Mouse (Mus musculus): ENCODE data around the gene Mapk8. TPM values are rescaled to one million over a fixed set of nuclear protein-coding genes. Genes with fewer than 3 reads are reported as not detected.

Mapk8 gene
- 9.7 and 12.0 TPM in 2 replicates for polyA plus RNA-seq (2015; fragmentation: Nextera tagmentation; extraction: Ambion mirVana)

GRCm38 (mm10) chr14:33447027-33447569 lies at the start of gene Mapk8:
Gene Mapk8, minus strand, starts transcription at chr14:33447158.
- H3K27ac ChIP-seq = peak within 1 kb of the TSS; percentile 92
- peak; percentile 98 for ATAC-seq (replicated peaks; ENCODE audit: insufficient number of reproducible peaks, insufficient read depth, low FRiP score, low read depth)
- H3K27me3 ChIP-seq = peaks cover 4% of the 10 kb centered on the region; the same call in 1 of the 2 replicates
- no peaks in the 10 kb centered on the region for H3K9me3 ChIP-seq (replicated peaks)
- peak within 1 kb of the TSS; percentile 95 for H3K4me3 ChIP-seq
- WGBS = under 1% methylated on average over 68 of the region's 70 CpGs
- peak within 1 kb of the TSS; percentile 95 for H3K9ac ChIP-seq
- no peaks in the 10 kb centered on the region for H3K36me3 ChIP-seq
- peaks cover 15% of the 10 kb centered on the region for H3K4me1 ChIP-seq (replicated peaks)
- peak within 1 kb of the TSS; percentile 61 for H3K4me2 ChIP-seq

DNA sequence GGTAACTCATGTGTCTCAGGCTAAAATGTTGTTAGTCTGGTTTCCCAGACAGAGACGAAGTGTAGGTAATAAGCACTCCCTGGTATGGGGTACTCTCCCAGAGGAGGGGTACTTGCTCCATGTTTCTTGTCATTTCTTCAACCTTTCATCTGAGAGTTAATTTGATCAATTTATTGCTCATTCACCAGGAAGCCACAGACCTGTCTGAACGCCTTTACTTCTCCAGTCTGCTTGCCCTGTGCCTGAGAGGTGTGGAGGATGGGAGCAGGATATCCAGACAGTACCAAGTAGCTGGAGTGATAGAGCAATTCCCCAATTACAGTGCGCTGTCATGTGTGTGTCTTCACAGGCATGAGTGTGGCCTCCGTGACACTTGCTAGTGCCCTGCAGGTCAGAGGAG lies 48.3 kb upstream of the Mapk8 start:
- Histone ChIP-seq H3K27ac (no peak overlapping the region), H3K4me3 (no peak overlapping the region), H3K4me1 (replicated peaks) (peaks cover 12% of the 10 kb centered on the region; the same call in 1 of the 2 replicates), H3K4me2 (no peak overlapping the region), H3K9me3 (replicated peaks) (no peaks in the 10 kb centered on the region), H3K9ac (no peak overlapping the region), H3K27me3 (0 out of 2 replicates have a peak, but pooled peaks cover 5% of the 10 kb centered on the region), H3K36me3 (no peaks in the 10 kb centered on the region)
- ATAC-seq (replicated peaks; ENCODE audit: insufficient number of reproducible peaks, insufficient read depth, low FRiP score, low read depth) = no peak
- 78% methylated on average over 4 of the region's 4 CpGs for WGBS

DNA sequence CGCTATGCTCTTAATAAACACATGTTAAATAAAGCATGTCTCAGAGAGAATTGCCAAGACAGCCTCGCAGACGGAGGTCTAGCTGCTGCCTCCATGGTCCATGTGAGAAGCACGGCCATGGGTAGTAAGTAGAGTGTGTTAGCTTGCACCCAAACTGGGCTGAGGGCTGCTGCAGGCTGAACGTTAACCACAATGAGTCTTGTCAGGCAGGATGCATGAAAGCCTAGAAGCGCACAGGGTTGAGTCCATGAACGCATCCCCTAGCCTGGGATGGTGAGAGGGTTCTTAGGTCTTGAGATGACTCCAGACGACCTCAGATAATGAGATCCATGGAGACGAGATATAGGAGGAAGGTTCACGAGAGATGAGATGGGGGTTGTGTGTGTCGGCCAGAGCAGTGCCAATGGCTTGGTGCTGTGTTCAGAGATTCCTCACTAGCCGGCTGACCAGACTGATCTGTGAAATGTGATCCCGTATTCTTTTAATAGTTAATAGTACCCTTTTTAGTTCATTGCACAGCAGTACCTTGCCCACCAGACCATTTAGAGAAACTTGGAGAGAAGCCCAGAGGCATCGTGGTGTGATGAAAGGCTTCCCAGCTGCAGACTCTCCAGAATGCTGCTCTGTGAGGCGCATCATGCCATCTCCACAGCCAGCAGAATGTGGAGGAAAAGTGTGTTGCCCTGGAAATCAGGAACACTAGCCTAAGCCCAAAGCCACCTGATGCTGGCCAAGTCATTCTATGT lies 41.0 kb upstream of the Mapk8 start:
- no peak overlapping the region for H3K27ac ChIP-seq
- H3K4me3 ChIP-seq = no peak overlapping the region
- H3K9ac ChIP-seq = no peak overlapping the region
- no peaks in the 10 kb centered on the region for H3K9me3 ChIP-seq (replicated peaks)
- peaks cover 11% of the 10 kb centered on the region for H3K4me1 ChIP-seq (replicated peaks)
- H3K4me2 ChIP-seq = 0 out of 2 replicates have a peak overlapping the region, but pooled peaks have one; percentile 0
- ATAC-seq (replicated peaks; ENCODE audit: insufficient number of reproducible peaks, insufficient read depth, low FRiP score, low read depth) = 0 out of 2 replicates have a peak, but pooled peaks have one; percentile 66
- WGBS = 27% methylated on average over 15 of the region's 15 CpGs
- H3K36me3 ChIP-seq = no peaks in the 10 kb centered on the region
- H3K27me3 ChIP-seq = no peaks in the 10 kb centered on the region

DNA sequence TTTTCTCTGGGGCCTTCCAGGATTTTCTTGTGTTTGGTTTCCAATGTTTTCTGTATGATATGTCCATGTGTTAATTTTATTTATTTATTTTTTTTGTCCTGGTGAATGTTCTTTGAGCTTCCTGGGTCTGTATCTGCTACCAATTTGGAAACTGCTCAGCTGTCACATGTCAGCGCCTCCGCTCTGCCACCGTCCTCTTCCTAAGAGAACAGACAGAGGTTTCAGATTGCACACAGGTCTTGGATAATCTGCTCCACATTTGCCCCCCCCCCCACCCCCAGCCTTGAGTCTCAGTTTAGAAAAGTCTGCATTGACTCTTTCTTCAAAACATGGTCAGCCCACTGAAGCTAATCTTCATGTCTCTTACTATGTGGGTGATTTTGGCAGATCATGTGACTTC lies 35.0 kb upstream of the Mapk8 start:
- Histone ChIP-seq H3K9ac (no peak overlapping the region), H3K4me3 (no peak overlapping the region), H3K27ac (no peak overlapping the region), H3K4me2 (no peak overlapping the region), H3K4me1 (replicated peaks) (no peaks in the 10 kb centered on the region), H3K27me3 (no peaks in the 10 kb centered on the region), H3K36me3 (no peaks in the 10 kb centered on the region), H3K9me3 (replicated peaks) (no peaks in the 10 kb centered on the region)
- no peak for ATAC-seq (replicated peaks; ENCODE audit: insufficient number of reproducible peaks, insufficient read depth, low FRiP score, low read depth)
- 36% methylated on average over 3 of the region's 3 CpGs for WGBS

GRCm38 (mm10) chr14:33476094-33476760 lies 29.3 kb upstream of the Mapk8 start:
- no peak overlapping the region for H3K4me2 ChIP-seq
- WGBS = 7% methylated on average over 3 of the region's 3 CpGs
- no peak overlapping the region for H3K27ac ChIP-seq
- no peaks in the 10 kb centered on the region for H3K27me3 ChIP-seq
- H3K9ac ChIP-seq = no peak overlapping the region
- no peak overlapping the region for H3K4me3 ChIP-seq
- no peaks in the 10 kb centered on the region for H3K36me3 ChIP-seq
- peaks cover 3% of the 10 kb centered on the region; the same call in 1 of the 2 replicates for H3K4me1 ChIP-seq (replicated peaks)
- ATAC-seq (replicated peaks; ENCODE audit: insufficient number of reproducible peaks, insufficient read depth, low FRiP score, low read depth) = no peak
- no peaks in the 10 kb centered on the region for H3K9me3 ChIP-seq (replicated peaks)

DNA sequence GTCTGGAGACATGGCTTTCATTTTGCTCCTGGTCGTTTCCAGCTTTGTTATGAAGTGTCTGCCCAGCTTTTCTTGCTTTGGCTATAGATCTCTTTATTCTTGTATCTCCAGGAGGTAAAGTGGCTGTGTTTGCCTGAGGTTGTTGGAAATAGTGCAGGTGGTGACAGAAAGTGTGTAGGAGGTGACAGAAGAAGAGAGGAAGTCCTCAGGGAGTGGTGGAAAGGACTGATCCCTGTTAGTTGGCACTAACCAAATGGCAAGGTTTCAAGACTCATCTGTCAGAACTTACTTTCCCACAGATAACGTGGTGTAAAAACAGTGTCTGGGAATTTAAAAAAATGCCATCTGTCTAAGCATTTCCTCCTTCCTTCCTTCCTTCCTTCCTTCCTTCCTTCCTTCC lies 27.5 kb upstream of the Mapk8 start:
- H3K9ac ChIP-seq = no peak overlapping the region
- no peaks in the 10 kb centered on the region for H3K27me3 ChIP-seq
- 39% methylated on average over 2 of the region's 2 CpGs for WGBS
- H3K9me3 ChIP-seq (replicated peaks) = no peaks in the 10 kb centered on the region
- H3K4me2 ChIP-seq = no peak overlapping the region
- no peak overlapping the region for H3K4me3 ChIP-seq
- ATAC-seq (replicated peaks; ENCODE audit: insufficient number of reproducible peaks, insufficient read depth, low FRiP score, low read depth) = no peak
- peaks cover 3% of the 10 kb centered on the region; the same call in 1 of the 2 replicates for H3K4me1 ChIP-seq (replicated peaks)
- no peaks in the 10 kb centered on the region for H3K36me3 ChIP-seq
- H3K27ac ChIP-seq = no peak overlapping the region

- Histone ChIP-seq H3K27ac (no peak within 1 kb of the TSS), H3K4me2 (no peak within 1 kb of the TSS), H3K4me1 (replicated peaks) (peaks cover 2% of the 10 kb centered on the region; the same call in 1 of the 2 replicates), H3K9me3 (replicated peaks) (no peaks in the 10 kb centered on the region), H3K4me3 (no peak within 1 kb of the TSS), H3K9ac (no peak within 1 kb of the TSS), H3K36me3 (no peaks in the 10 kb centered on the region), H3K27me3 (no peaks in the 10 kb centered on the region)
- 31% methylated on average over 3 of the region's 3 CpGs for WGBS
- no peak for ATAC-seq (replicated peaks; ENCODE audit: insufficient number of reproducible peaks, insufficient read depth, low FRiP score, low read depth)
These were observed 24.4 kb upstream of the Mapk8 start, which contains the start of gene Frmpd2 for GRCm38 (mm10) chr14:33471331-33471730. Gene Frmpd2, plus strand, starts transcription at chr14:33471696.

DNA sequence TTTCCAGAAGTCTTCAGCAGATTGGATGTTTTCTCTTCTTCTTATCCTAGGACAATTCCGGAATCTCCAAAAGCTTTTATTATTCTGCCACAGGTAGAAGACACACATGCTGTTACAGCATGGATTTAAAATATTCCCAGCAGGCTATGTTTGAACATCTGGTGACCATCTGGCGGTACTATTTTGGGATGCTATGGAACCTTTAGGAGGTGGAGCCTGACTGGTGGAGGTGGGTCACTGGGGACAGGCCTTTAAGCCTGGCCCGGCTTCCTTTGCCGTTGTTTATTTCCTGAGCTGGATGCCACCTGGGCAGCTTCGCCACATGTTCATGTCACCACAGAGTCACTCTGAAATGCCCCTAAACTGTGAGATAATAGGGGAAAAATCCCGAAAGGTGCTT lies 20.8 kb upstream of the Mapk8 start:
- H3K4me2 ChIP-seq = no peak overlapping the region
- H3K4me1 ChIP-seq (replicated peaks) = no peaks in the 10 kb centered on the region
- no peaks in the 10 kb centered on the region for H3K27me3 ChIP-seq
- H3K27ac ChIP-seq = no peak overlapping the region
- H3K4me3 ChIP-seq = no peak overlapping the region
- ATAC-seq (replicated peaks; ENCODE audit: insufficient number of reproducible peaks, insufficient read depth, low FRiP score, low read depth) = no peak
- 65% methylated on average over 6 of the region's 6 CpGs for WGBS
- no peaks in the 10 kb centered on the region for H3K9me3 ChIP-seq (replicated peaks)
- no peaks in the 10 kb centered on the region for H3K36me3 ChIP-seq
- no peak overlapping the region for H3K9ac ChIP-seq

DNA sequence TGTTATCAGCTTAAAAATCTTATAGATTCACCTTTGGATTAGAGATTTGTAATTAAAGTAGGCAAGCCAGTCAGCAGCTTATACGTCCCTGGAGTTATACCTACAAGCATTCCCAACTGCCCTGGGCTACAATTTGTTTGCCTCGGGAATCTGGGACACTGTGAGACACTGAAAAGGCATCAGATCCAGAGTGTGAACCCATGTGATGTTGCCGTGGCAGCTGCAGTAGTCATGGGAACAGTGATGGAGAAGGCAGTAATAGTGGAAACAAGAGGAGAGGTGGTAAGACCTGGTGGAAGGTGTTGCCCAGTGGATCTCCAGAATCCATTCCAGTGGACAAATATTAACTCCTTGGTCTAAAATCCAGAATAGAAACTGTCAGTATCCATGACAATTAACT lies 16.7 kb upstream of the Mapk8 start:
- no peaks in the 10 kb centered on the region for H3K36me3 ChIP-seq
- 64% methylated on average over 3 of the region's 3 CpGs for WGBS
- H3K9me3 ChIP-seq (replicated peaks) = no peaks in the 10 kb centered on the region
- H3K4me1 ChIP-seq (replicated peaks) = no peaks in the 10 kb centered on the region
- no peak for ATAC-seq (replicated peaks; ENCODE audit: insufficient number of reproducible peaks, insufficient read depth, low FRiP score, low read depth)
- H3K27ac ChIP-seq = no peak overlapping the region
- H3K4me2 ChIP-seq = no peak overlapping the region
- no peak overlapping the region for H3K9ac ChIP-seq
- no peaks in the 10 kb centered on the region for H3K27me3 ChIP-seq
- H3K4me3 ChIP-seq = no peak overlapping the region

DNA sequence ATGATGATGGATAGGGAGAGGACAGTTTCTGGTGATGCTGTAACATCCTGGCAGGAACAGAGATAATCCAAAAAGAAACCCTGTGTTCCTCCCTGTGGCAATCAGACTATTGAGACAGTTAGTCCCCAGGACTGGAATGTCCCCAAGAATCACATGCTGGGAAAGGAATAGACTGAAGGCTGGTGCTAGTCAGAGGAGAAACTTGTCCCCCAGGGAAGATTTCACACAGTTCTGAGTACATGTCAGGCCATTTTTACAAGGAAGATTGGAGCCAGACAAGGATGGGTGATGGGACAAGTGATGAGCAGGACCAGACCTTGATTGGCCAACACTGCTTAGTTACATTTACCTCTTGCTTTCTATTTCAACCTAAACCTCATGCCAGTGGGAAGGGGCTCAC lies 3.4 kb upstream of the Mapk8 start:
- ATAC-seq (replicated peaks; ENCODE audit: insufficient number of reproducible peaks, insufficient read depth, low FRiP score, low read depth) = no peak
- Histone ChIP-seq H3K27ac (no peak overlapping the region), H3K4me2 (no peak overlapping the region), H3K4me1 (replicated peaks) (peaks cover 5% of the 10 kb centered on the region), H3K36me3 (no peaks in the 10 kb centered on the region), H3K4me3 (no peak overlapping the region), H3K9ac (no peak overlapping the region), H3K9me3 (replicated peaks) (no peaks in the 10 kb centered on the region), H3K27me3 (peaks cover 4% of the 10 kb centered on the region; the same call in 1 of the 2 replicates)

- H3K4me2 ChIP-seq = no peak overlapping the region
- H3K9me3 ChIP-seq (replicated peaks) = no peaks in the 10 kb centered on the region
- no peak overlapping the region for H3K9ac ChIP-seq
- H3K27me3 ChIP-seq = peaks cover 4% of the 10 kb centered on the region; the same call in 1 of the 2 replicates
- H3K36me3 ChIP-seq = no peaks in the 10 kb centered on the region
- WGBS = 81% methylated on average over 2 of the region's 2 CpGs
- ATAC-seq (replicated peaks; ENCODE audit: insufficient number of reproducible peaks, insufficient read depth, low FRiP score, low read depth) = no peak
- peaks cover 9% of the 10 kb centered on the region for H3K4me1 ChIP-seq (replicated peaks)
- no peak overlapping the region for H3K4me3 ChIP-seq
- H3K27ac ChIP-seq = no peak overlapping the region
These were observed 2.4 kb upstream of the Mapk8 start for GRCm38 (mm10) chr14:33449296-33449840.

All from heart, embryonic 15.5 days (tissue).